Mouse (Mus musculus): Measurements from ENCODE around the gene Ndufaf2.
A peak's percentile ranks its signal among the peaks of the same experiment; 100 is the strongest.

Gene Ndufaf2

GRCm38 (mm10) chr13:107961972-107962371, 196.5 kb downstream of the Ndufaf2 start:
- DNase-seq (ENCODE audit: low read depth, low spot score), result no peak

- no peak for DNase-seq (ENCODE audit: low read depth, low spot score)
Observed at GRCm38 (mm10) chr13:107961501-107961900, 196.9 kb downstream of the Ndufaf2 start.

- no peak for DNase-seq (ENCODE audit: low read depth, low spot score)
Observed at GRCm38 (mm10) chr13:107960549-107960948, 197.9 kb downstream of the Ndufaf2 start.

GRCm38 (mm10) chr13:107959891-107960290, 198.5 kb downstream of the Ndufaf2 start:
- DNase-seq (ENCODE audit: low read depth, low spot score), result no peak

DNA sequence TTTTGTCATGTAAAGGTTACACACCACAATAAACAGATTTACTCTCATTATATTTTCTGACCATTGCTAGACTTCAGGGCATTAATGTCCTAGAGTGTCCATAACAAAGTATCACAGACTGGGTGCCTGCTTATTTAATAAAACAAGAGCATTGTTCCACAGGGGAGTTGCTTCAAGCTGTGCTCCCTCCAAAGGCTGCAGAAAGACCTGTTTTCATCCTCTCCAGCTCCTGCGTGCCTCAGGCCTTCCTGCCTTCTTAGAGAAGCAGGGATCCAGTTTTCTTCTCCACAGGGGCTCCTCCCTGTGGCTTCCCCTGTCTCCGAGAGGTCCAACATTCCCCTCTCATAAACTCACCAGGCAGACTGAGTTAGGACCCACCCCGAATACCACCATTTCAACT, 202.2 kb downstream of the Ndufaf2 start:
- no peak for DNase-seq (ENCODE audit: low read depth, low spot score)

DNA sequence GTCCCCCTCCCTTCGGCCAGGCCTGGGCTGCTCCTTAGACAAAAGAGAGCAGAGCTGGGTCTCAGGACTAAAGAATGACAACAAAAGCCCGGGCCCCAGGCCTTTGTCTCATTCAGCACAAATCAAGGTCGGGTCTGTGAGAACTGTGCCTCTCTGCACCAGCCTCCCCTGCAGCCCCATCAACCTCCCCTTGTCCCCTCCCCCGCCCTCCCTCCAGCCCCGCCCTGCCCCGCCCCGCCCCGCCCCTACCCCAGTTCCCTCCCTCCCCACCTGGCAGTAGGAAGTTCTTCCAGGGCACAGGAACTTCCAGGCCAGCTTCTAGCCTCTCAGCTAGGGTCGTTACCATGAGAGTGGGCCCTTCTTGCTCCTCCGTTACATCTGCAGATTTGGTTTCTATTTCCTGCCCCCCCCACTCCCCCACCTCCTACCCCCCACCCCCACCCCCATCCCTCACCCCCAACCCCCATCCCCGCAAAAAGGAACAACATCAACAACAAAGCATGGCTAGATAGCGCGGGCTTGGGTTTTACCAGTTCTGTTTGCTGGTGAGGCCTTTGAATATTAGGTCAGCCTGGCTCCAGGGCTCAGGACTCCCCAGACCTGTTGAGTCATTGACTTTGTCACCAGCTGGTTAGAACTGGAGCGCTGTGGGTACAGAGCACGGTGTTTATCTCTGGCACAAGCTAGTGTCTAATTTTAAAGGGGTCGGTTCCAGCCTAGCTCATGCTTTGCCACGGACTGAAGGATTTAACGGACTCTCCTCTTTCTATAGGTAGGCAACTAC, 202.9 kb downstream of the Ndufaf2 start:
- DNase-seq (ENCODE audit: low read depth, low spot score), result peak; percentile 58

DNA sequence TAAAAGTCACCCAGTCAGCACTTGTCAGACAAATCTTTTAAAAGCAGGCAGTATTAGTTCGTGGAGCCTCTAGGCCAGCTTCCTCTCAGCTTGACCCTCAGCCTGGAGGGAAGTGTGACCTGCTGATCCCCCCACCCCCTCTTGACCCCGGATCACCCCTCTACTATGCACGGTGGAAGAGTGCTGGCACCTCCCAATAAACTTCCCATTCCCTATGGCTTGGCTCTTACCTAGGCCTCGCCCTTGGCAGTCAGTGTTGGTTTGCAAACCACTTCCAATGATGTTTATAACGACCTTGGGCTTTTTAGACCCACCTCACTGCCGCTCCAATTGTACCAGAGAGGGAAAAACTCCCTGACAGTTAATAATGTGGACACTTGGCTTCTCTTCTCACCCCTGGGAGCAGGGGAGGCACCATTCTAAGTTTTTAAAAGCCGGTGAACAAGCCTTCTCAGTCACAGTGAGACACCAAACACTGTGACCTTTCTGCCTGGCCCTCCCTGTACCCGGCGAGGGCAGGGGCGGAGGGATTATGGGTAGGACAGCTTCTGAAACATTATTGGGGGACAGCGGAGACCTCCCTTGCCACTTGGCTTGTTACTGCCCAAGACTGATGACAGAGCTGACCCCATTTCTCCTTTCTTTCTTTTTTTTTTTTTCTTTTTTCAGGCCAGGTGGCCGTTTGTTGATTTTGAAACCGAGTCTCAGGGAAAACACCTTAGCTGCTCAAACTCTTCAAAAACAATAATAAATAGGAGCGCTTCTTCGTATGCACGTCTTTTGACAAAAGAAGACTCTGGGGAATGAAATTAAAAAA, 203.8 kb downstream of the Ndufaf2 start:
- DNase-seq (ENCODE audit: low read depth, low spot score), result peak; percentile 48

DNA sequence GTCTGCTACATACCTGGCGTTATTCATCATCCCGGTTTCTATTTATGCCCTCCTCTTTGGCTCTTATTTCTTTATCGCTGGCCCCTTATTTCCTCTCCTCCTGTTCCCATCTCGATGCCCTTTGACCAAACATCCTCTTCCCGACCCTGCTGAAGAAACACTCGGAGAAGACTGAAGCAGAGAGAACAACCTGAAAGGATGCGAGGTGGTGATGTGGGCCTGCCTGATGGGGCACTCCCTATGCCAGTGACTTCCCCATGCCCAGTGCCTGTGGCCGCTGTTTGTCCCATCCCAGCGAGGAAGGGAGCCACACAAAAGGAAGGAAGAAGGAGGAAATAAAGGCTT, 204.4 kb downstream of the Ndufaf2 start:
- DNase-seq (ENCODE audit: low read depth, low spot score), result peak; percentile 18

All from CD4-positive, CD25-positive, alpha-beta regulatory T cell, adult 2 months (primary cell).